Mouse (Mus musculus) lung, adult 2 months (tissue): ENCODE measurements around the gene Ly6f.

ENCODE experiments used
- CTCF ChIP-seq: fragments of 200-500 bp; IDR thresholded peaks from 2 replicates; pipeline ENCODE4 v1.5.1; 2011; ENCODE audit warnings: mild to moderate bottlenecking, low read length, control low read depth; ENCODE audit not compliant: insufficient read depth
- POLR2A ChIP-seq: fragments of 200-500 bp; IDR thresholded peaks from 2 replicates; pipeline ENCODE4 v1.6.1; 2011; ENCODE audit warnings: low read depth, mild to moderate bottlenecking, control low read depth, low read length, borderline replicate concordance; ENCODE audit errors: extremely low read depth

DNA sequence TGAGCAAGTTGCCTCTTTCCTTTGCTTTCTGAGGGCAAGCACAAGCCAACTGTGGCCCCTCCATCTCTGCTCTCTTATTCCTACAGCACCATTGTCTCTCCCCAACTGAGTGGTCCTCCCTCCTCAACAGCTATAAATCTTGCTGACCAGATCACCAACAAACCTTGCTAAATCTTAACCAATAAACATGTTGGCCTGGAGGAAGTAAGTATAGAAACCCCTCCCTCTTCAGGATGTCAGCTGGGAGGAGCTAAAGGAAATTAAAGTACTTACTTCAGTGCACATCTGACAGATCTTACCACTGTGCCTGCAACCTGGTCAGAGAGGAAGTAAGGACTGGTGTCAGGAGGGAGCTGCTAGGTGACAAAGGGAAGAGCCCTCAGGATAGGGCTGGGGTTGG lies at the start of gene Ly6f:
- TF ChIP-seq CTCF (no peak), POLR2A (no peak)
